Mouse (Mus musculus) olfactory bulb, adult 2 months (tissue): ENCODE data around the gene Csnk1g2. TPM values are rescaled to one million over a fixed set of nuclear protein-coding genes. Genes with fewer than 3 reads are reported as not detected.
"Not testable (repeated sequence)": the region's sequence is repeated elsewhere in the genome, so short reads cannot be mapped to it uniquely, and the experiment has no call there.

Experiments used
- H3K27ac ChIP-seq: fragments of 200-500 bp; 2 replicates; pipeline ENCODE4 v1.5.1; 2012; ENCODE audit warnings: low read depth, low read length; ENCODE audit not compliant: insufficient read depth
- H3K4me1 ChIP-seq: fragments of 200-500 bp; 2 replicates; pipeline ENCODE4 v1.6.1; 2012; ENCODE audit warnings: low read length; ENCODE audit not compliant: control insufficient read depth, insufficient read depth
- H3K4me3 ChIP-seq: fragments of 200-500 bp; 2 replicates; pipeline ENCODE4 v1.5.1; 2012; ENCODE audit warnings: mild to moderate bottlenecking, low read depth, low read length, moderate library complexity; ENCODE audit not compliant: insufficient read depth
- CTCF ChIP-seq: fragments of 200-500 bp; IDR thresholded peaks from 2 replicates; pipeline ENCODE4 v1.5.1; 2012; ENCODE audit warnings: low read depth, mild to moderate bottlenecking, low read length, moderate library complexity; ENCODE audit not compliant: insufficient read depth
- POLR2A ChIP-seq: fragments of 200-500 bp; IDR thresholded peaks from 2 replicates; pipeline ENCODE4 v1.6.1; 2012; ENCODE audit warnings: mild to moderate bottlenecking, low read depth, low read length, moderate library complexity; ENCODE audit not compliant: insufficient read depth
- WGBS: fragments of 180-500 bp; shearing (Covaris S2); methylation state at CpG from one replicate; pipeline ENCODE4 v1.1.7; 2018; 5-methylcytosine and 5-hydroxymethylcytosine counted together
- polyA plus RNA-seq: library from polyadenylated mRNA; stranded (reverse); fragments of >200 nt; gene quantifications from 2 replicates; pipeline ENCODE4 v1.2.4, GENCODE M21; 2012; ENCODE audit warnings: low replicate concordance; ENCODE audit not compliant: missing spikeins, insufficient read depth, insufficient read length

Csnk1g2 gene
- polyA plus RNA-seq, 1 experiment = 431 TPM

- peaks cover 33% of the 10 kb centered on the region for H3K4me1 ChIP-seq
- no peak within 1 kb of the TSS for H3K27ac ChIP-seq
- H3K4me3 ChIP-seq = peak within 1 kb of the TSS; percentile 67
- TF ChIP-seq POLR2A = peak; percentile 79
- no peak for TF ChIP-seq CTCF
- under 1% methylated on average over 69 of the region's 73 CpGs for WGBS
Observed at GRCm38 (mm10) chr10:80589879-80590854, 32.5 kb upstream of the Csnk1g2 start, which contains the start of gene Abhd17a. Gene Abhd17a, minus strand, starts transcription at chr10:80590341.

- Histone ChIP-seq H3K4me1 (no peaks in the 10 kb centered on the region), H3K27ac (no peak overlapping the region), H3K4me3 (no peak overlapping the region)
- 42% methylated on average over 4 of the region's 4 CpGs for WGBS
- TF ChIP-seq CTCF (no peak), POLR2A (no peak)
Observed at GRCm38 (mm10) chr10:80596318-80596717, 26.3 kb upstream of the Csnk1g2 start.

- Histone ChIP-seq H3K27ac (peak within 1 kb of the TSS; percentile 88), H3K4me1 (peaks cover 17% of the 10 kb centered on the region), H3K4me3 (peak within 1 kb of the TSS; percentile 85)
- TF ChIP-seq POLR2A = peak; percentile 70
- no peak for TF ChIP-seq CTCF
- WGBS = under 1% methylated on average over 54 of the region's 54 CpGs
Observed at GRCm38 (mm10) chr10:80602698-80603325, 19.8 kb upstream of the Csnk1g2 start, which contains the start of the genes Scamp4 and Adat3. Gene Scamp4, plus strand, starts transcription at chr10:80602872. Gene Adat3, plus strand, starts transcription at chr10:80602880.

GRCm38 (mm10) chr10:80603364-80603763 is 19.3 kb upstream of the Csnk1g2 start:
- WGBS = 26% methylated on average over 7 of the region's 7 CpGs
- Histone ChIP-seq H3K4me3 (peak overlapping the region; percentile 85), H3K4me1 (peaks cover 17% of the 10 kb centered on the region), H3K27ac (peak overlapping the region; percentile 65)
- no peak for TF ChIP-seq CTCF
- TF ChIP-seq POLR2A = no peak

GRCm38 (mm10) chr10:80604001-80604509 is 18.6 kb upstream of the Csnk1g2 start:
- TF ChIP-seq CTCF (no peak), POLR2A (no peak)
- 83% methylated on average over 7 of the region's 7 CpGs for WGBS
- Histone ChIP-seq H3K4me3 (no peak overlapping the region), H3K27ac (no peak overlapping the region), H3K4me1 (peaks cover 17% of the 10 kb centered on the region)

- Histone ChIP-seq H3K27ac (no peak overlapping the region), H3K4me3 (no peak overlapping the region), H3K4me1 (peaks cover 17% of the 10 kb centered on the region)
- WGBS = 86% methylated on average over 2 of the region's 2 CpGs
- TF ChIP-seq CTCF = no peak
- no peak for TF ChIP-seq POLR2A
Observed at GRCm38 (mm10) chr10:80604988-80605387, 17.6 kb upstream of the Csnk1g2 start.

GRCm38 (mm10) chr10:80605721-80606120 is 16.9 kb upstream of the Csnk1g2 start, which contains the start of gene Gm49322:
Gene Gm49322, plus strand, starts transcription at chr10:80606021.
- H3K27ac ChIP-seq, H3K4me3 ChIP-seq: not testable (repeated sequence)
- H3K4me1 ChIP-seq = peaks cover 20% of the 10 kb centered on the region
- 88% methylated on average over 4 of the region's 4 CpGs for WGBS

- peaks cover 22% of the 10 kb centered on the region for H3K4me1 ChIP-seq
- H3K27ac ChIP-seq = no peak overlapping the region
- 88% methylated on average over 23 of the region's 23 CpGs for WGBS
- H3K4me3 ChIP-seq = no peak overlapping the region
- TF ChIP-seq POLR2A (no peak), CTCF (no peak)
Observed at GRCm38 (mm10) chr10:80606306-80606705, 16.3 kb upstream of the Csnk1g2 start.

- H3K4me1 ChIP-seq = peaks cover 22% of the 10 kb centered on the region
- TF ChIP-seq CTCF (no peak), POLR2A (no peak)
- H3K4me3 ChIP-seq = no peak overlapping the region
- no peak overlapping the region for H3K27ac ChIP-seq
- 95% methylated on average over 34 of the region's 34 CpGs for WGBS
Observed at GRCm38 (mm10) chr10:80606737-80607350, 15.8 kb upstream of the Csnk1g2 start.
